Mouse (Mus musculus) effector memory CD4-positive, alpha-beta T cell, adult 7 months (primary cell): ENCODE data around the gene Glod5. TPM values are rescaled to one million over a fixed set of nuclear protein-coding genes. Genes with fewer than 3 reads are reported as not detected.

Experiments used
- polyA plus RNA-seq: library from polyadenylated mRNA; unstranded; fragments of 100-300 nt; shearing (Covaris generic); gene quantifications from one replicate; pipeline ENCODE4 v1.2.1, GENCODE M21; 2017

The Glod5 gene
- not detected for polyA plus RNA-seq

DNA sequence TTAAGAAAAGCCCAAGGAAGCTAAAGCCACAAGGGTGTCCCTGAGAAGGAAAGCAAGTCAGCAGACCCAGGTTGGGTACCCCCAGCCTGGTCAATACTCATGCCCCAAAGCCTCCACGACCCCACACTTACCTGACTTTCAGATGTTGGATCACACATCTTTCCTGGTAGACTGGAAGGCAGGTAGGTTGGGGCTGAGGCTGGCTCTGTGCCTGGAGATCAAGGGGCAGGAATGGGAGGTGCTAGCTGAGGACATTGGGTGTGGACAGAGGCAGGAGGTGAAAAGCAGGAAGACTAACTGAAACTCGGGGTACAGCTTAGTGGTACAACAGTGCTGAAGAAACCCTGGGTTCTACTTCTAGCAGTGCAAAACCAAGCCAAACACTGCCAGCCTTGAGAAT is at the start of gene Glod5:
TSS of gene Glod5 (minus strand) at position 207 of the 400 bp plus-strand sequence.

DNA sequence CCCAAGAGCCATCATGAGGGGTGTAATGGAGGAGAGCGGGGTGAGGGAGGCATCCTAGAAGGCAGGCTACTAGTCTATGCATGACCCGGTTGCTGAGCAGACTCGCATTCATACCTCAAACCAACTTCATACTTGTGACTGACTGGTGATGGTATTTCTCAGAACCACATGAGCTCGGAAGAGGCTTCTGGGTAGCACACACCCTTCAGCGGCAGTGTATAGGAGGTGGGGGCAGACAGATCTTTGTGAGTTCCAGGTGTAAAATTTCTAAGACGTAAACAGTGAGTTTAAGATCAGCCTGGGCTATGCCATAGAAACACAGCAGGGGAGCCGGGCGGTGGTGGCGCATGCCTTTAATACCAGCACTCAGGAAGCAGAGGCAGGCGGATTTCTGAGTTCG is 40.4 kb downstream of the Glod5 start, which contains the start of gene Gata1:
TSS of gene Gata1 (minus strand) at position 180 of the 400 bp plus-strand sequence.

Other genes with a start within 250 kb of the Glod5 start
- gene Gripap1, start 228.7 kb downstream of the Glod5 start, polyA plus RNA-seq, result 124 TPM
- gene Kcnd1, start 196.2 kb downstream of the Glod5 start, polyA plus RNA-seq, result not detected
- gene Otud5, start 177.1 kb downstream of the Glod5 start, polyA plus RNA-seq, result 202 TPM
- 320 TPM for gene Pim2, start 140.2 kb downstream of the Glod5 start, polyA plus RNA-seq
- gene Slc35a2, start 134.5 kb downstream of the Glod5 start, polyA plus RNA-seq, result 52.3 TPM
- gene Pqbp1, start 119.2 kb downstream of the Glod5 start, polyA plus RNA-seq, result 158 TPM
- 93.8 TPM for gene Timm17b, start 119.1 kb downstream of the Glod5 start, polyA plus RNA-seq
- not detected for gene Gm10491, start 110.7 kb downstream of the Glod5 start, polyA plus RNA-seq
- gene Gm10490, start 109.0 kb downstream of the Glod5 start, polyA plus RNA-seq, result not detected
- not detected for gene Pcsk1n, start 98.7 kb downstream of the Glod5 start, polyA plus RNA-seq
- gene Eras, start 89.9 kb downstream of the Glod5 start, polyA plus RNA-seq, result not detected
- 15.1 TPM for gene Hdac6, start 70.6 kb downstream of the Glod5 start, polyA plus RNA-seq
- gene Gata1, start 40.4 kb downstream of the Glod5 start, polyA plus RNA-seq, result not detected
- gene Suv39h1, start 56.3 kb upstream of the Glod5 start, polyA plus RNA-seq, result 28.2 TPM
- gene Was, start 72.0 kb upstream of the Glod5 start, polyA plus RNA-seq, result 33.1 TPM
- gene Wdr13, start 114.4 kb upstream of the Glod5 start, polyA plus RNA-seq, result 23.0 TPM
- 857 TPM for gene Rbm3, start 127.4 kb upstream of the Glod5 start, polyA plus RNA-seq
- gene Tbc1d25, start 157.7 kb upstream of the Glod5 start, polyA plus RNA-seq, result 30.2 TPM
- 58.8 TPM for gene Ebp, start 175.0 kb upstream of the Glod5 start, polyA plus RNA-seq
- not detected for gene Porcn, start 188.0 kb upstream of the Glod5 start, polyA plus RNA-seq
- 12.5 TPM for gene Ftsj1, start 233.9 kb upstream of the Glod5 start, polyA plus RNA-seq